Mouse (Mus musculus) megakaryocyte, adult 5-6 weeks (primary cell): ENCODE measurements at regions not wholly inside any gene's neighbourhood (a gene's known extent, or its start where the extent isn't known, plus 50 kb on each side); places are given as distances from the start of the nearest gene placed in this dataset.

ENCODE experiments used
- ATAC-seq: 2 replicates; pipeline ENCODE4 v1.8.0; 2016; ENCODE audit warnings: mild to moderate bottlenecking, inconsistent platforms; ENCODE audit not compliant: poor library complexity, severe bottlenecking

GRCm38 (mm10) chr7:67895166-67895565 lies 57.5 kb upstream of the Igf1r start:
- ATAC-seq = no peak

GRCm38 (mm10) chr7:67892917-67893316 lies 59.7 kb upstream of the Igf1r start:
- peak; percentile 21 for ATAC-seq

GRCm38 (mm10) chr7:67883040-67883439 lies 69.6 kb upstream of the Igf1r start:
- peak; percentile 83 for ATAC-seq

- ATAC-seq = no peak
Measured at GRCm38 (mm10) chr7:67882606-67883005, 70.0 kb upstream of the Igf1r start.

- no peak for ATAC-seq
Measured at GRCm38 (mm10) chr7:67878226-67878625, 74.4 kb upstream of the Igf1r start.

GRCm38 (mm10) chr7:67877587-67877986 lies 75.0 kb upstream of the Igf1r start:
- no peak for ATAC-seq

GRCm38 (mm10) chr7:67854080-67855022 lies 94.8 kb upstream of the Synm start:
- ATAC-seq = peak; percentile 66

GRCm38 (mm10) chr7:67852859-67853258 lies 93.3 kb upstream of the Synm start:
- no peak for ATAC-seq

- no peak for ATAC-seq
Measured at GRCm38 (mm10) chr7:67849509-67849862, 89.9 kb upstream of the Synm start.

- ATAC-seq = no peak
Measured at GRCm38 (mm10) chr7:67848589-67849508, 89.3 kb upstream of the Synm start.

GRCm38 (mm10) chr7:67846796-67847195 lies 87.3 kb upstream of the Synm start:
- ATAC-seq = no peak

- no peak for ATAC-seq
Measured at GRCm38 (mm10) chr7:67836984-67837383, 77.4 kb upstream of the Synm start.

GRCm38 (mm10) chr7:67836117-67836949 lies 76.8 kb upstream of the Synm start:
- no peak for ATAC-seq

- ATAC-seq = no peak
Measured at GRCm38 (mm10) chr7:67831738-67832137, 72.2 kb upstream of the Synm start.

GRCm38 (mm10) chr7:67827386-67827785 lies 67.8 kb upstream of the Synm start:
- no peak for ATAC-seq

- no peak for ATAC-seq
Measured at GRCm38 (mm10) chr7:67826936-67827335, 67.4 kb upstream of the Synm start.

- no peak for ATAC-seq
Measured at GRCm38 (mm10) chr7:67826368-67826767, 66.8 kb upstream of the Synm start.

GRCm38 (mm10) chr7:67825636-67826280 lies 66.2 kb upstream of the Synm start:
- ATAC-seq = no peak

- ATAC-seq = no peak
Measured at GRCm38 (mm10) chr7:67823943-67824645, 64.6 kb upstream of the Synm start.

- no peak for ATAC-seq
Measured at GRCm38 (mm10) chr7:67819551-67819950, 60.0 kb upstream of the Synm start.
